Mouse (Mus musculus) hindbrain, postnatal 0 days (tissue): ENCODE results near the gene Ttc8. TPM values are rescaled to one million over a fixed set of nuclear protein-coding genes. Genes with fewer than 3 reads are reported as not detected.

Experiments used
- ATAC-seq: fragments of 200-750 bp; cut with Nextera tagmentation; 2 replicates; pipeline ENCODE4 v1.8.0; 2017; ENCODE audit warnings: mild to moderate bottlenecking, moderate TSS enrichment, moderate library complexity
- DNase-seq: peaks from one replicate; pipeline ENCODE4 v3.0.0-alpha.2; 2015; ENCODE audit warnings: low spot score
- H3K27ac ChIP-seq: fragments of 300-500 bp; sonication (generic); 2 replicates; pipeline ENCODE4 v1.5.1; 2014; ENCODE audit warnings: mild to moderate bottlenecking
- H3K27me3 ChIP-seq: fragments of 300-500 bp; sonication (generic); 2 replicates; pipeline ENCODE4 v1.6.1; 2014; ENCODE audit warnings: low read length, mixed read lengths; ENCODE audit not compliant: insufficient read depth
- H3K36me3 ChIP-seq: fragments of 300-500 bp; sonication (generic); 2 replicates; pipeline ENCODE4 v1.6.1; 2014; ENCODE audit warnings: low read length, mixed read lengths; ENCODE audit not compliant: insufficient read depth
- H3K4me1 ChIP-seq: fragments of 300-500 bp; sonication (generic); 2 replicates; pipeline ENCODE4 v1.6.1; 2014; ENCODE audit warnings: antibody characterized with exemption, low read length, mixed read lengths; ENCODE audit not compliant: insufficient read depth
- H3K4me2 ChIP-seq: fragments of 300-500 bp; sonication (generic); 2 replicates; pipeline ENCODE4 v1.6.1; 2014; ENCODE audit warnings: low read depth, mild to moderate bottlenecking, low read length, moderate library complexity, mixed read lengths
- H3K4me3 ChIP-seq: fragments of 300-500 bp; sonication (generic); 2 replicates; pipeline ENCODE4 v1.5.1; 2014; ENCODE audit warnings: low read length
- H3K9ac ChIP-seq: fragments of 300-500 bp; sonication (generic); replicated peaks from 2 replicates; pipeline ENCODE4 v1.6.1; 2014; ENCODE audit warnings: mild to moderate bottlenecking, low read length, moderate library complexity, mixed read lengths
- H3K9me3 ChIP-seq: fragments of 300-500 bp; sonication (generic); 2 replicates; pipeline ENCODE4 v1.6.1; 2016; ENCODE audit warnings: low read length, mixed read lengths
- CTCF ChIP-seq: IDR thresholded peaks from 2 replicates; pipeline ENCODE4 v1.5.1; 2016; ENCODE audit warnings: antibody characterized with exemption, control low read depth, low read depth
- WGBS: fragments of 180-500 bp; shearing (Covaris S2); extraction: QIAGEN DNeasy Blood & Tissue Kit; methylation state at CpG from one replicate; pipeline ENCODE4 v1.1.7; 2014; 5-methylcytosine and 5-hydroxymethylcytosine counted together
- polyA plus RNA-seq: library from polyadenylated mRNA; unstranded; fragments of >200 nt; fragmentation: Nextera tagmentation; extraction: Ambion mirVana; gene quantifications from 2 replicates; pipeline ENCODE4 v1.2.1, GENCODE M21; 2015
- total RNA-seq: library from RNA; depleted of rRNA; stranded (reverse); fragments of >200 nt; gene quantifications from 2 replicates; pipeline ENCODE4 v1.2.3, GENCODE M21; 2014

The Ttc8 gene
- total and polyA plus RNA-seq, 2 experiments from 2014 or later, result 22.0 to 25.6 TPM

DNA sequence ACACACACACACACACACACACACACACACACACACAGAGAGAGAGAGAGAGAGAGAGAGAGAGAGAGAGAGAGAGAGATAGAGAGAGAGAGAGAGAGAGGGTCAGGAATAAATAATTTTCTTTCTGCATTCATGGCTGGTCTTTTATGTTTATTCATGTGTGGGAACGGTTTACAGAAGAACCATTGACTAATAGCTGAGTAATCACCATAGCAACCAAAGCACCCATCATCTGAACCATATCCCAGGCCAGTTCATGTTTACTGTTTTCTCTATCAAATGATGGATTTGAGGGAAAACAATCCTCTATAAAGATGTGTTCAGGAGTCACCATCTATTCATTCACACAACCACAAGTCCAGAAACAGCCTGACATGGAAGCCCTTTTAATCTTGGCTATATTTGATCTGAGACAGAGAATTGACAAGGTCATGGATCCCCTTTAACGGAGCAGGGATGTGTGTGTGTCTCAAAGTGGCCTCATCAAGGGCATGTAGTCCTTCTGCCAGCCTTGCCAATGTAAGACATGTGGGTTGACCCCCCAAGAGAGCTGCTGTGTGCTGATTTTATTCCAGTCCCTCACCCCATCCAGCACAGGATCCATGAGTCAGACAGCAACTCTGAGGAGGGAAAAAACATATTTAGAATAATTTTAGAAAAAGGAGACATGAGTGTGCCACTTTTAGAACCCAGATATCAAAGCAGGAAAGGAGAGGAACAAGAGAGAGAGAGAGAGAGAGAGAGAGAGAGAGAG, 70.9 kb downstream of the Ttc8 start:
- Histone ChIP-seq H3K4me3 (no peak overlapping the region), H3K36me3 (no peaks in the 10 kb centered on the region), H3K4me2 (no peak overlapping the region), H3K9ac (no peak overlapping the region), H3K9me3 (no peaks in the 10 kb centered on the region), H3K27ac (peak overlapping the region; percentile 77), H3K27me3 (no peaks in the 10 kb centered on the region), H3K4me1 (peaks cover 2% of the 10 kb centered on the region; the same call in 1 of the 2 replicates)
- 14% methylated on average over 2 of the region's 2 CpGs for WGBS
- TF ChIP-seq CTCF, result no peak
- DNase-seq (peak; percentile 34), ATAC-seq (peak; percentile 66)

- DNase-seq (peak; percentile 62), ATAC-seq (0 out of 2 replicates have a peak, but pooled peaks have one; percentile 67)
- Histone ChIP-seq H3K9ac (no peak overlapping the region), H3K9me3 (no peaks in the 10 kb centered on the region), H3K27ac (peak overlapping the region; percentile 77), H3K27me3 (no peaks in the 10 kb centered on the region), H3K4me3 (no peak overlapping the region), H3K36me3 (no peaks in the 10 kb centered on the region), H3K4me2 (no peak overlapping the region), H3K4me1 (peaks cover 2% of the 10 kb centered on the region; the same call in 1 of the 2 replicates)
- no peak for TF ChIP-seq CTCF
- 52% methylated on average over 3 of the region's 3 CpGs for WGBS
Observed at GRCm38 (mm10) chr12:98991830-98992216, 71.4 kb downstream of the Ttc8 start.

DNA sequence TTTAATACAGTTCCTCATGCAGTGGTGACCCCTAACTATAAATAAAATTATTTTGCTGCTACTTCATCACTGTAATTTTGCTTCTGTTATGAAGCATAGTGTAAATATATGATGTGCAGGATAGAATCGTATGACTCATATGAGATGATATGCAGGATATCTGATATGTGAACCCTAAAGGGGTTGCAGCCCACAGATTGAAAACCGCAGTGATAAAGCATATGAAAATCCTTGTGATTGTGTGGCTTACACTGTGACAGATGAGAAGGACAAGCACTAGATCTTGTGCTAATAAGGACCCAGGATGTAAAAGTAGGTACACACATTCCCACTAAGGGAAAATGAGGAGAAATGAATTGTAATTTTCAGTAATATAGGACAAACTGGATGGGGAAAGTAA, 73.4 kb downstream of the Ttc8 start:
- no peak overlapping the region for H3K4me3 ChIP-seq
- peaks cover 2% of the 10 kb centered on the region; the same call in 1 of the 2 replicates for H3K4me1 ChIP-seq
- 91% methylated on average over 2 of the region's 2 CpGs for WGBS
- H3K36me3 ChIP-seq, result no peaks in the 10 kb centered on the region
- DNase-seq (no peak), ATAC-seq (no peak)
- H3K9ac ChIP-seq, result no peak overlapping the region
- TF ChIP-seq CTCF, result no peak
- no peak overlapping the region for H3K27ac ChIP-seq
- H3K27me3 ChIP-seq, result no peaks in the 10 kb centered on the region
- no peaks in the 10 kb centered on the region for H3K9me3 ChIP-seq
- no peak overlapping the region for H3K4me2 ChIP-seq

GRCm38 (mm10) chr12:98994366-98994765, 74.0 kb downstream of the Ttc8 start:
- WGBS, result 80% methylated on average over 3 of the region's 3 CpGs
- DNase-seq (no peak), ATAC-seq (no peak)
- H3K4me2 ChIP-seq, result no peak overlapping the region
- no peak overlapping the region for H3K27ac ChIP-seq
- H3K9ac ChIP-seq, result no peak overlapping the region
- no peak for TF ChIP-seq CTCF
- H3K27me3 ChIP-seq, result no peaks in the 10 kb centered on the region
- H3K4me1 ChIP-seq, result peaks cover 2% of the 10 kb centered on the region; the same call in 1 of the 2 replicates
- H3K4me3 ChIP-seq, result no peak overlapping the region
- H3K9me3 ChIP-seq, result no peaks in the 10 kb centered on the region
- no peaks in the 10 kb centered on the region for H3K36me3 ChIP-seq

DNA sequence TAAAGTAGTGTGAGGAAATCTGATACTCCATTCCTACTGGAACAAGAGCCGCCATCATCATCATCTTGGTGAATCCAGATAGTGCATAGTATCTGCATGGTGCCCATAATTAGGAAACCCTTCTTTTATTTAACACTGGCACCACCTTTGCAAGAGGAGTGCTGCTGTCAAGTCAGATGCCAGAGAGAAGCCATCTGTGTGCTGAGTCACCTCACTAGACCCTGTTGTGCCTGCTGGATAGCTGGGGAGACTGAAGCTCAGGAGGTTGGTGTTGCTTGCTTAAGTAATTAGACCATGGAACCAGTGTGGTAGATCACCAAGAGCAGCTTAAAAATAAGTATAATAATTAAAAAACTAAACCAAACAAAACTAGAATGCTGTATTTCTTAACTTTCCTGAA, 75.5 kb downstream of the Ttc8 start:
- no peaks in the 10 kb centered on the region for H3K27me3 ChIP-seq
- DNase-seq, result no peak
- no peaks in the 10 kb centered on the region for H3K9me3 ChIP-seq
- ATAC-seq, result no peak
- H3K4me1 ChIP-seq, result peaks cover 2% of the 10 kb centered on the region; the same call in 1 of the 2 replicates
- H3K27ac ChIP-seq, result no peak overlapping the region
- whole genome bisulfite sequencing, result 95% methylated on average over 1 of the region's 1 CpGs
- TF ChIP-seq CTCF, result no peak
- H3K36me3 ChIP-seq, result no peaks in the 10 kb centered on the region
- no peak overlapping the region for H3K9ac ChIP-seq
- H3K4me2 ChIP-seq, result no peak overlapping the region
- no peak overlapping the region for H3K4me3 ChIP-seq

DNA sequence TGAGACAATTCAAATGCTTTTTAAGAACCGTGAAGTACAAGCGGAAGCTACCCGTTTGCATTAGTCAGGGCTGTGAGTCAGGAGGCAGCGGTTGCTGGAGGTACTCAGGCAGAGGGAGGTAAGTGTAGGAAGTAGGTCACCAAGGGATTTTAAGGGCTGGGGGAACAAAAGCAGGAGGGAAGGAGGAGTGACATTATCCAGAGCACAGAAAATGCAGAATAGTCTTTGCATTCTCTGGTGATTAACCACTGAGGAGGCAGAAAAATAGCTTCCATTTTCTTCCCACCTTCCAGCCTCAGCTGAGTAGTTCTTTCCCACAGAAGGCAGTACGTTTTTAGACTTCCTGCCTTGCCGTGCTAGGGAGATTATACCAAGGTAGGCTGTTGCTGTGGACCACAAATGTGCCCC, 76.2 kb downstream of the Ttc8 start:
- Histone ChIP-seq H3K9me3 (no peaks in the 10 kb centered on the region), H3K9ac (no peak overlapping the region), H3K4me3 (no peak overlapping the region), H3K27me3 (no peaks in the 10 kb centered on the region), H3K4me1 (peaks cover 2% of the 10 kb centered on the region; the same call in 1 of the 2 replicates), H3K27ac (no peak overlapping the region; the same call in 1 of the 2 replicates), H3K36me3 (no peaks in the 10 kb centered on the region), H3K4me2 (no peak overlapping the region)
- DNase-seq (no peak), ATAC-seq (no peak)
- WGBS, result 35% methylated on average over 6 of the region's 6 CpGs
- no peak for TF ChIP-seq CTCF

DNA sequence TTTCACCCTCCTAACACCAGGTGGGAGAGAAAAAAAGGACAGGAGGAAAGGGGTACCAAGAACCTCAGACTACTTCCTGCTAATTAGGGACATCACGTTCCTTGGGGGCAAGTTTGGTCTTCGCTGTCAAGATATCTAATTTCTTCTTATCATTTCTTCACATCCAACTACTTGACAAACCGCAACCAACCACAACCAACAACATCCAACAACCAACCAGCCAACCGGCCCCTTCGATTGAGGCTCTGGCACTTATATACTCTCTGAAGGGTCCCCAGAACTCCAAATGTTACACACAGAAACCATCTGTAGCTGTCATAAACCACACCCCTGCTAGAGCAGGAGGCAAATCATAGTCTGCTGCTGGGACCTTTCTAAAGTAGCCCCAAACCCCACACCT, 76.7 kb downstream of the Ttc8 start:
- Histone ChIP-seq H3K4me2 (no peak overlapping the region), H3K36me3 (no peaks in the 10 kb centered on the region), H3K4me3 (no peak overlapping the region), H3K9me3 (no peaks in the 10 kb centered on the region), H3K9ac (no peak overlapping the region), H3K27me3 (no peaks in the 10 kb centered on the region), H3K27ac (no peak overlapping the region), H3K4me1 (no peaks in the 10 kb centered on the region)
- no peak for ATAC-seq
- DNase-seq, result no peak
- no peak for TF ChIP-seq CTCF
- WGBS, result 92% methylated on average over 5 of the region's 5 CpGs
